Mouse (Mus musculus) kidney, postnatal 0 days (tissue): ENCODE data around the gene Pcsk5. TPM values are rescaled to one million over a fixed set of nuclear protein-coding genes. Genes with fewer than 3 reads are reported as not detected.

Source experiments
- ATAC-seq: fragments of 200-750 bp; cut with Nextera tagmentation; replicated peaks from 2 replicates; pipeline ENCODE4 v1.8.0; 2017; ENCODE audit warnings: low read depth, moderate number of reproducible peaks, moderate TSS enrichment, moderate library complexity; ENCODE audit not compliant: low FRiP score
- DNase-seq: peaks from one replicate; pipeline ENCODE4 v3.0.0-alpha.2; 2016; ENCODE audit warnings: low spot score
- H3K27ac ChIP-seq: fragments of 300-500 bp; sonication (generic); 2 replicates; pipeline ENCODE4 v1.5.1; 2014; ENCODE audit warnings: mild to moderate bottlenecking
- H3K27me3 ChIP-seq: fragments of 300-500 bp; sonication (generic); 2 replicates; pipeline ENCODE4 v1.6.1; 2014; ENCODE audit warnings: low read length, mixed read lengths; ENCODE audit not compliant: insufficient read depth
- H3K36me3 ChIP-seq: fragments of 300-500 bp; sonication (generic); 2 replicates; pipeline ENCODE4 v1.6.1; 2014; ENCODE audit warnings: low read length, mixed read lengths; ENCODE audit not compliant: insufficient read depth
- H3K4me1 ChIP-seq: fragments of 300-500 bp; sonication (generic); replicated peaks from 2 replicates; pipeline ENCODE4 v1.6.1; 2014; ENCODE audit warnings: antibody characterized with exemption, low read length, mixed read lengths; ENCODE audit not compliant: insufficient read depth
- H3K4me2 ChIP-seq: fragments of 300-500 bp; sonication (generic); 2 replicates; pipeline ENCODE4 v1.6.1; 2014; ENCODE audit warnings: mild to moderate bottlenecking, low read length, moderate library complexity, mixed read lengths
- H3K4me3 ChIP-seq: fragments of 300-500 bp; sonication (generic); replicated peaks from 2 replicates; pipeline ENCODE4 v1.5.1; 2014; ENCODE audit warnings: low read depth, low read length
- H3K9ac ChIP-seq: fragments of 300-500 bp; sonication (generic); 2 replicates; pipeline ENCODE4 v1.6.1; 2014; ENCODE audit warnings: low read depth, low read length
- H3K9me3 ChIP-seq: fragments of 300-500 bp; sonication (generic); replicated peaks from 2 replicates; pipeline ENCODE4 v1.6.1; 2016; ENCODE audit warnings: low read length, inconsistent platforms, mixed read lengths
- CTCF ChIP-seq: IDR thresholded peaks from 2 replicates; pipeline ENCODE4 v1.5.1; 2016; ENCODE audit warnings: antibody characterized with exemption, low read depth, mild to moderate bottlenecking, moderate library complexity
- WGBS: fragments of 180-500 bp; shearing (Covaris S2); extraction: QIAGEN DNeasy Blood & Tissue Kit; methylation state at CpG from one replicate; pipeline ENCODE4 v1.1.7; 2014; 5-methylcytosine and 5-hydroxymethylcytosine counted together
- polyA plus RNA-seq: library from polyadenylated mRNA; unstranded; fragments of >200 nt; fragmentation: Nextera tagmentation; extraction: Ambion mirVana; gene quantifications from 2 replicates; pipeline ENCODE4 v1.2.1, GENCODE M21; 2015

The Pcsk5 gene
- polyA plus RNA-seq, 1 experiment from 2014 or later: 17.4 TPM

- no peak for DNase-seq
Observed at GRCm38 (mm10) chr19:17799419-17800185, 37.8 kb downstream of the Pcsk5 start.

GRCm38 (mm10) chr19:17793457-17793856 lies 44.0 kb downstream of the Pcsk5 start:
- Histone ChIP-seq H3K9me3 (no peaks in the 10 kb centered on the region), H3K36me3 (no peaks in the 10 kb centered on the region; the same call in 1 of the 2 replicates), H3K4me1 (no peaks in the 10 kb centered on the region), H3K4me2 (no peak overlapping the region), H3K9ac (no peak overlapping the region), H3K27ac (no peak overlapping the region), H3K27me3 (no peaks in the 10 kb centered on the region), H3K4me3 (no peak overlapping the region)
- 80% methylated on average over 4 of the region's 4 CpGs for WGBS
- no peak for TF ChIP-seq CTCF
- DNase-seq: no peak
- no peak for ATAC-seq

More at GRCm38 (mm10) chr19:17799419-17800185, 37.8 kb downstream of the Pcsk5 start:
- Histone ChIP-seq H3K4me2 (no peak overlapping the region), H3K36me3 (no peaks in the 10 kb centered on the region), H3K4me3 (no peak overlapping the region), H3K27ac (no peak overlapping the region), H3K4me1 (no peaks in the 10 kb centered on the region), H3K9ac (no peak overlapping the region), H3K9me3 (no peaks in the 10 kb centered on the region), H3K27me3 (no peaks in the 10 kb centered on the region)
- WGBS: 91% methylated on average over 4 of the region's 4 CpGs
- no peak for TF ChIP-seq CTCF
- no peak for ATAC-seq

- no peak for TF ChIP-seq CTCF
- no peak overlapping the region for H3K9ac ChIP-seq
- no peak for DNase-seq
- 86% methylated on average over 5 of the region's 5 CpGs for WGBS
- H3K4me2 ChIP-seq: no peak overlapping the region
- H3K4me1 ChIP-seq: no peaks in the 10 kb centered on the region
- no peak overlapping the region for H3K27ac ChIP-seq
- ATAC-seq: no peak
- no peaks in the 10 kb centered on the region for H3K27me3 ChIP-seq
- no peaks in the 10 kb centered on the region for H3K9me3 ChIP-seq
- no peaks in the 10 kb centered on the region; the same call in 1 of the 2 replicates for H3K36me3 ChIP-seq
- H3K4me3 ChIP-seq: no peak overlapping the region
Observed at GRCm38 (mm10) chr19:17791485-17792052, 45.9 kb downstream of the Pcsk5 start.

- TF ChIP-seq CTCF: no peak
- Histone ChIP-seq H3K4me3 (no peak overlapping the region), H3K27ac (no peak overlapping the region), H3K9me3 (no peaks in the 10 kb centered on the region), H3K9ac (no peak overlapping the region), H3K4me1 (no peaks in the 10 kb centered on the region), H3K27me3 (no peaks in the 10 kb centered on the region), H3K36me3 (no peaks in the 10 kb centered on the region; the same call in 1 of the 2 replicates), H3K4me2 (no peak overlapping the region)
- WGBS: 76% methylated on average over 10 of the region's 10 CpGs
- DNase-seq (no peak), ATAC-seq (no peak)
Observed at GRCm38 (mm10) chr19:17788617-17789317, 48.7 kb downstream of the Pcsk5 start.

- H3K27me3 ChIP-seq: no peaks in the 10 kb centered on the region
- no peak overlapping the region for H3K9ac ChIP-seq
- H3K4me3 ChIP-seq: no peak overlapping the region
- 87% methylated on average over 3 of the region's 3 CpGs for WGBS
- no peak overlapping the region for H3K4me2 ChIP-seq
- ATAC-seq (no peak), DNase-seq (no peak)
- no peak overlapping the region for H3K27ac ChIP-seq
- no peaks in the 10 kb centered on the region for H3K36me3 ChIP-seq
- no peak for TF ChIP-seq CTCF
- no peaks in the 10 kb centered on the region for H3K4me1 ChIP-seq
- no peaks in the 10 kb centered on the region for H3K9me3 ChIP-seq
Observed at GRCm38 (mm10) chr19:17786744-17787143, 50.7 kb downstream of the Pcsk5 start.

- Histone ChIP-seq H3K4me2 (no peak overlapping the region), H3K27me3 (no peaks in the 10 kb centered on the region), H3K4me3 (no peak overlapping the region), H3K27ac (no peak overlapping the region), H3K9ac (no peak overlapping the region), H3K36me3 (no peaks in the 10 kb centered on the region), H3K9me3 (no peaks in the 10 kb centered on the region), H3K4me1 (no peaks in the 10 kb centered on the region)
- DNase-seq: no peak
- TF ChIP-seq CTCF: no peak
- ATAC-seq: no peak
- 79% methylated on average over 2 of the region's 2 CpGs for WGBS
Observed at GRCm38 (mm10) chr19:17784401-17785192, 52.8 kb downstream of the Pcsk5 start.
